Mouse (Mus musculus): Measurements from ENCODE around the gene Tspyl4.

- TF ChIP-seq CTCF (IDR thresholded peaks at IDR 0.05; ENCODE audit: borderline replicate concordance, insufficient read depth, low read length) = peak; percentile 51; the same call in 1 of the 2 replicates
- no peak for TF ChIP-seq POLR2A (IDR thresholded peaks at IDR 0.05; ENCODE audit: low read depth, low read length)
Measured at GRCm38 (mm10) chr10:34328310-34328709, 31.1 kb downstream of the Tspyl4 start.

Data from embryonic fibroblast, embryonic 13.5 days (primary cell).